Mouse (Mus musculus) hematopoietic stem cell, adult 5-6 weeks (primary cell): Measurements from ENCODE around the gene Gm17677. TPM values are rescaled to one million over a fixed set of nuclear protein-coding genes. Genes with fewer than 3 reads are reported as not detected.

ENCODE experiments used
- ATAC-seq, 2 experiments: fragments of 125-278 bp in 1 of 2; replicated peaks in 1 of 2; 2 replicates each; pipeline ENCODE4 v1.8.0; 2016 to 2017; ENCODE audit warnings: inconsistent platforms in 2 of 2, mild to moderate bottlenecking in 2 of 2, moderate number of reproducible peaks in 2 of 2, low read depth in 1 of 2, moderate TSS enrichment in 1 of 2; ENCODE audit not compliant: low FRiP score in 2 of 2, poor library complexity in 2 of 2, severe bottlenecking in 2 of 2, insufficient read depth in 1 of 2, low TSS enrichment in 1 of 2
- total RNA-seq: library from RNA; stranded (forward); fragments of 172-1452, 232-1000 nt; gene quantifications from 2 replicates; pipeline ENCODE4 v1.2.3, GENCODE M21; 2017

Gm17677 gene
- total RNA-seq, result not detected in 2 replicates

DNA sequence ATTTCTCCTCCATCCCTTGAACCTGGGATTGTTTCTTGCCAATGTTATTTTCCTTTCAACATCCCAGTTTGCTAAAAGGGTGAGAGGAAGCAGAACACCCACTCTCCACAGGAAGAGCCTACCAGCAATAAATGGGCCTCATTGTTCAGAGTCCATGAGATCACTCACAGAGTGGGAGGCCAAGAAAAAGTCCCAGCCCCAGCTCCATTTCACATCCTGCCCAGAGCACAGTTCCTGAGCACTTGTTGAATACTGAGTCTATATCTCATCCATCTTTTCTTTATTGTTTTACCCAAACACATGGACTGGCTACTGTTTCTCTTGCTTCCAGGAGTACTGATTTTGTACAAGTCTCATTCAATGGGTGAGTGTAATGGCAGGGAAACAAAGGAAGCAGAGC is at the start of gene Gm17677:
Gene Gm17677, plus strand, starts transcription at position 301 of the 400 bp plus-strand sequence.
- no peak for ATAC-seq

DNA sequence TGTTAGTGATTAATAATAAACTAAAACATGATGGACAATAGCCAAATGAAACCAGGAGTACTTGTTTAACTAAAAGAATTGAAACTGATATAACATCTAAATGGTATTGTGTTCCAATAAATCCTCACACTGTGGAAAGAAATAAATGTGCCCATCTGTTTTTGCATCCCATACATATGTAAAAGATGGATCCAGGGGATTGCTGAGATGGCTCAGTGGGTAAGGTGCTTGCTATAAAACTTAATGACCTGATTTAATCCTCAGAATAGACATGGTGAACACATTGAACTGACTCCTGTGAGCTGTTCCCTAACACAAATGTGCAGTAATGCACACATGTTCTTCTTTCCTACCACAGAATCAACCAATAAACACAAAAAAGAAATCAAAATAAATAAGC is 48.9 kb upstream of the Gm17677 start:
- ATAC-seq, result no peak

DNA sequence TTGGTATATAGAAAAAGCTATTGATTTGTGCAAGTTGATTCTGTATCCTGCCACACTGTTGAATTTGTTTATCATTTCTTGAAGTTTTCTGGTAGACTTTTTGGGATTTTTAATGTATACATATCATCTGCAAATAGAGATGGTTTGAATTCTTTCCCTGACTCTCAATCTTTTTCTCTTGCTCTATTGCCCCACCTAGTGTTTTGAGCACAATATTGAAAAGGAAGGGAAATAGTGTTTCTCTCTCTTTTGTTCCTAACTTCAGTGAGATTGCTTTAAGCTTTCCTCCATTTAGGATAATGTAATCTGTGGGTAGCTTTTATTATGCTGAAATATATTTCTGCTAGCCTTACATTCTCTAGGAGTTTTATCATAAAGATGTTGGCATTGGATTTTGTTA is 33.6 kb upstream of the Gm17677 start:
- no peak for ATAC-seq

DNA sequence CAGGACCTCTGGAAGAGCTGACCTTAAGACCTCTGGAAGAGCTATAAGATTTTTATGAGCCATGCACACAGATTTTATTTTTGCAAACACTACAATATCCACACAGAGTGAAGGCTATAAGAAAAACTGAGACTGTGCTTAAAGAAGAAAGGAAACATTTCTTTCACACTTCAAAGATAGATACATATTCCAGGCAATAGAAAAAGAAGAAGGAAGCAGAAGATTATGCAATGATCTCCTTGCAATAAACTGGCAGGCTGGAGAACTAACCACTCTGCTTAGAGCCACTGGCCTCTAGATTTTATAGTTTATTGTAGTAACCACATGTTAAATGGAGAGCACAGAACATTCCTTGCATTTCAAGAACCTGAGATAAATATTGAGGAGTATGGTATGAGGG is 16.0 kb downstream of the Gm17677 start:
- no peak for ATAC-seq

DNA sequence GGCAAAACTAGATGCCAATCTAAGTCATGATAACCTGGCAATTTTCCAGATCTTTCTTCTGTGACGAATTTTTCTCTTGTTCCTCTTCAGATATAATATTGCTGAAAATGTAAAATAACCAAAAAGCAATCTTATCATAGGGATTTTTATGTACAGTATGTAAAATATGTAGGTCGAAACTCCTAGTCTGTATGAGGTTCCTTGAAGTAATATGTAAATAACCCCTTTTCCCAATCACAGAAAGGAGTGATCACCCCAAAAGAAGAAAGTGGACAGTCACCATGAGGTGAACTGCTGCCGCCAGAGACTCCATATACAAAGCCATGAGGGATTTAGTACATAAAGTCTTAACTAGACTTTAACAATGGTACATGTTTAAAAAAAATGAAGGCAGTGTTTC is 37.2 kb downstream of the Gm17677 start, which contains the start of gene Gm17727:
Gene Gm17727, minus strand, starts transcription at position 101 of the 400 bp plus-strand sequence.
- no peak for ATAC-seq

DNA sequence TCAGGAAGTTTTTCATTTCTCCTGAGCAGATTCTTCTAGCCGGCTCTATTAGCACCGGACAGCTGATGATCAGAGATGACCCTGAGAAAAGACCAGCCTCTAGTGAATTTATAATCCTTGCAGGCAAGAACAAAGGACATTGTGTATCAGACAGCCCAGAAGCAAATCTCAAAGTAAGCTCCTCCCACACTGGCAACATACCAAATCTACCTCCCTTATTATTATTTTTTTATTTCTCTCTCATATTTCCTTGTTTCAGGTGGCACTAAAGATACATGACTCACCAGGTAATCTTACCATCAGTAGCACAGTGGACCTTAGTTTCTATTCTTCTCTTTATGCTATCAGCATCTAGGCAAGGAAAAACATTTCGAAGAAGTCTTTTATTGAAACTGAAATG is 49.2 kb downstream of the Gm17677 start, which contains the start of the genes Gm27235 and D730048I06Rik:
Gene Gm27235, minus strand, starts transcription at position 101 of the 400 bp plus-strand sequence.
Gene D730048I06Rik, minus strand, starts transcription at position 112 of the 400 bp plus-strand sequence.
- no peak for ATAC-seq

Other genes starting within 250 kb of the Gm17677 start
- gene Gm1113, start 222.8 kb upstream of the Gm17677 start, total RNA-seq, result not detected in 2 replicates
- 0.31 TPM in 1 of 2 replicates, not detected in the other for gene Ddx25, start 182.5 kb upstream of the Gm17677 start, total RNA-seq
- gene Pus3, start 182.5 kb upstream of the Gm17677 start, total RNA-seq, result 36.8 and 48.9 TPM in 2 replicates
- gene Pate2, start 170.8 kb upstream of the Gm17677 start, total RNA-seq, result not detected in 2 replicates
- gene Hyls1, start 170.7 kb upstream of the Gm17677 start, total RNA-seq, result 6.9 and 10.8 TPM in 2 replicates
- not detected in 2 replicates for gene Pate4, start 129.1 kb upstream of the Gm17677 start, total RNA-seq
- gene Pate3, start 92.8 kb upstream of the Gm17677 start, total RNA-seq, result not detected in 2 replicates
- gene Pate1, start 53.7 kb upstream of the Gm17677 start, total RNA-seq, result not detected in 2 replicates
- not detected in 2 replicates for gene Gm17727, start 37.1 kb downstream of the Gm17677 start, total RNA-seq
- gene Gm27235, start 49.1 kb downstream of the Gm17677 start, total RNA-seq, result not detected in 2 replicates
- not detected in 2 replicates for gene D730048I06Rik, start 49.1 kb downstream of the Gm17677 start, total RNA-seq
- not detected in 2 replicates for gene 9230110F15Rik, start 103.1 kb downstream of the Gm17677 start, total RNA-seq
- not detected in 2 replicates for gene 9230113P08Rik, start 167.4 kb downstream of the Gm17677 start, total RNA-seq